Mouse (Mus musculus): ENCODE measurements around the gene H1f0.

- TF ChIP-seq GATA1 (IDR thresholded peaks at IDR 0.05; ENCODE audit: low read length) = no peak
- TF ChIP-seq TAL1 (IDR thresholded peaks at IDR 0.05; ENCODE audit: low read length) = no peak
These were observed 45.5 kb downstream of the H1f0 start for GRCm38 (mm10) chr15:79073752-79074151.

All from erythroblast, embryonic 14.5 days (primary cell).